Mouse (Mus musculus) lung, postnatal 4 days (tissue): ENCODE measurements around the gene Mrpl34.

ENCODE experiments used
- DNase-seq, 2 experiments: peaks; one replicate each; pipeline ENCODE4 v3.0.0; 2021

Gene Mrpl34

GRCm38 (mm10) chr8:71496481-71496880 lies 31.7 kb downstream of the Mrpl34 start:
- DNase-seq: peak; percentile 92 to 96

- DNase-seq: no peak
Observed at GRCm38 (mm10) chr8:71497077-71497645, 32.4 kb downstream of the Mrpl34 start.

GRCm38 (mm10) chr8:71497881-71498501 lies 33.2 kb downstream of the Mrpl34 start:
- peak; percentile 51 to 76 for DNase-seq

GRCm38 (mm10) chr8:71498816-71499690 lies 34.3 kb downstream of the Mrpl34 start:
- DNase-seq: peak; percentile 54 to 81

- no peak for DNase-seq
Observed at GRCm38 (mm10) chr8:71504349-71504748, 39.6 kb downstream of the Mrpl34 start.

- peak in 1 of 2 experiments; percentile 22 for DNase-seq
Observed at GRCm38 (mm10) chr8:71505326-71505725, 40.6 kb downstream of the Mrpl34 start.

GRCm38 (mm10) chr8:71505979-71506378 lies 41.2 kb downstream of the Mrpl34 start:
- DNase-seq: peak in 1 of 2 experiments; percentile 18

GRCm38 (mm10) chr8:71507589-71508104 lies 42.9 kb downstream of the Mrpl34 start:
- peak; percentile 73 to 90 for DNase-seq

GRCm38 (mm10) chr8:71509316-71509715 lies 44.6 kb downstream of the Mrpl34 start:
- DNase-seq: no peak

- peak; percentile 62 to 82 for DNase-seq
Observed at GRCm38 (mm10) chr8:71511644-71512043, 46.9 kb downstream of the Mrpl34 start, which contains the start of gene Plvap. Gene Plvap, minus strand, starts transcription at chr8:71511752.

- peak; percentile 36 to 60 for DNase-seq
Observed at GRCm38 (mm10) chr8:71513018-71513754, 48.4 kb downstream of the Mrpl34 start.

GRCm38 (mm10) chr8:71515043-71515442 lies 50.3 kb downstream of the Mrpl34 start:
- DNase-seq: no peak
